In genomic region chr3:9343586-9343985, GRCm38 (mm10) we compare ENCODE assay signal across 14 mouse cellular contexts.
DNase-seq lines count a peak whose midpoint lies in the region; ATAC-seq lines count a peak whose summit lies in the region.
"Had no signal": no experiment of that assay in that cellular context is flagged by ENCODE, and none has a peak within 500 bp of the region (broad histone marks: within the 10 kb centered on the region; RNA-seq: fewer than 3 reads in every experiment).

No protein-coding gene starts in this region.

- intact Hi-C loops in left cerebral cortex, postnatal 25 days (cut with DNase I): loop anchor here (5.0 kb wide), 1 partner anchor 266 kb away; no protein-coding TSS in a partner anchor

- 2% methylated on average over 4 of the region's 4 CpGs for WGBS in forebrain, embryonic 10.5 days
- 4% methylated on average over 4 of the region's 4 CpGs for WGBS in forebrain, embryonic 11.5 days
- WGBS in hindbrain, embryonic 11.5 days: 3% methylated on average over 4 of the region's 4 CpGs
- WGBS in hindbrain, embryonic 13.5 days: 9% methylated on average over 4 of the region's 4 CpGs
- 3% methylated on average over 4 of the region's 4 CpGs for WGBS in embryonic facial prominence, embryonic 10.5 days

- no peaks in the 10 kb centered on the region for H3K9me3 ChIP-seq in forebrain, embryonic 10.5 days
- no peaks in the 10 kb centered on the region for H3K9me3 ChIP-seq in forebrain, embryonic 11.5 days (ENCODE audit: control insufficient read depth, low read length)
- H3K9me3 ChIP-seq in hindbrain, embryonic 11.5 days (ENCODE audit: control insufficient read depth, low read length): no peaks in the 10 kb centered on the region
- H3K9me3 ChIP-seq in hindbrain, embryonic 13.5 days: no peaks in the 10 kb centered on the region
- no peaks in the 10 kb centered on the region for H3K9me3 ChIP-seq in embryonic facial prominence, embryonic 10.5 days
- H3K9me3 ChIP-seq: forebrain, embryonic 15.5 days had no signal

- H3K4me1 ChIP-seq in forebrain, embryonic 10.5 days: peaks cover 66% of the 10 kb centered on the region
- peaks cover 15% of the 10 kb centered on the region for H3K4me1 ChIP-seq in forebrain, embryonic 11.5 days (replicated peaks; ENCODE audit: control insufficient read depth, insufficient read depth, low read length)
- H3K4me1 ChIP-seq in hindbrain, embryonic 11.5 days (replicated peaks; ENCODE audit: control insufficient read depth, insufficient read depth, low read length): peaks cover 3% of the 10 kb centered on the region; the same call in 1 of the 2 replicates
- peaks cover 40% of the 10 kb centered on the region for H3K4me1 ChIP-seq in hindbrain, embryonic 13.5 days (replicated peaks)
- peaks cover 54% of the 10 kb centered on the region for H3K4me1 ChIP-seq in embryonic facial prominence, embryonic 10.5 days

- no peak overlapping the region for H3K4me2 ChIP-seq in forebrain, embryonic 11.5 days (ENCODE audit: low read depth, low read length, severe bottlenecking)
- H3K4me2 ChIP-seq in hindbrain, embryonic 11.5 days (replicated peaks; ENCODE audit: low read depth, low read length): no peak overlapping the region
- H3K4me2 ChIP-seq in hindbrain, embryonic 13.5 days: no peak overlapping the region
- H3K4me2 ChIP-seq: forebrain, embryonic 15.5 days had no signal

- ATAC-seq in forebrain, embryonic 11.5 days (replicated peaks; ENCODE audit: low FRiP score): no peak
- no peak for ATAC-seq in hindbrain, embryonic 11.5 days (ENCODE audit: low FRiP score)
- no peak for ATAC-seq in hindbrain, embryonic 13.5 days (ENCODE audit: low FRiP score)
- ATAC-seq: forebrain, embryonic 15.5 days; hindbrain, postnatal 0 days had no signal

- peak overlapping the region; percentile 14 for H3K4me3 ChIP-seq in forebrain, embryonic 10.5 days
- no peak overlapping the region for H3K4me3 ChIP-seq in forebrain, embryonic 11.5 days (ENCODE audit: low read depth, low read length)
- H3K4me3 ChIP-seq in hindbrain, embryonic 11.5 days (ENCODE audit: low read depth, low read length): no peak overlapping the region
- H3K4me3 ChIP-seq in hindbrain, embryonic 13.5 days: no peak overlapping the region
- peak overlapping the region; percentile 23; the same call in 1 of the 2 replicates for H3K4me3 ChIP-seq in embryonic facial prominence, embryonic 10.5 days
- H3K4me3 ChIP-seq: forebrain, embryonic 15.5 days had no signal

- H3K27me3 ChIP-seq in forebrain, embryonic 10.5 days (ENCODE audit: poor library complexity, severe bottlenecking): peaks cover 68% of the 10 kb centered on the region
- H3K27me3 ChIP-seq in forebrain, embryonic 11.5 days (ENCODE audit: control insufficient read depth, insufficient read depth, low read length): peaks cover 12% of the 10 kb centered on the region; the same call in 1 of the 2 replicates
- no peaks in the 10 kb centered on the region for H3K27me3 ChIP-seq in hindbrain, embryonic 11.5 days (ENCODE audit: control insufficient read depth, insufficient read depth, low read length)
- H3K27me3 ChIP-seq in hindbrain, embryonic 13.5 days: peaks cover 24% of the 10 kb centered on the region
- peaks cover 62% of the 10 kb centered on the region for H3K27me3 ChIP-seq in embryonic facial prominence, embryonic 10.5 days (replicated peaks; ENCODE audit: low read depth, poor library complexity, severe bottlenecking)

- peak overlapping the region; percentile 72 for H3K27ac ChIP-seq in forebrain, embryonic 10.5 days
- no peak overlapping the region for H3K27ac ChIP-seq in forebrain, embryonic 11.5 days (ENCODE audit: low read depth, low read length)
- peak overlapping the region; percentile 37; the same call in 1 of the 2 replicates for H3K27ac ChIP-seq in hindbrain, embryonic 11.5 days (ENCODE audit: low read depth, low read length)
- no peak overlapping the region for H3K27ac ChIP-seq in hindbrain, embryonic 13.5 days
- peak overlapping the region; percentile 45 for H3K27ac ChIP-seq in embryonic facial prominence, embryonic 10.5 days (replicated peaks)
- H3K27ac ChIP-seq: forebrain, embryonic 15.5 days; hindbrain, postnatal 0 days; kidney, postnatal 0 days had no signal

- H3K9ac ChIP-seq in forebrain, embryonic 11.5 days (ENCODE audit: low read length): no peak overlapping the region
- no peak overlapping the region for H3K9ac ChIP-seq in hindbrain, embryonic 11.5 days (ENCODE audit: low read depth, low read length)
- H3K9ac ChIP-seq in hindbrain, embryonic 13.5 days: no peak overlapping the region
- H3K9ac ChIP-seq: forebrain, embryonic 15.5 days had no signal

- peak; percentile 46 for DNase-seq in forebrain, embryonic 10.5 days (ENCODE audit: extremely low spot score, low spot score)
- DNase-seq in forebrain, embryonic 11.5 days (ENCODE audit: low spot score): no peak
- DNase-seq in hindbrain, embryonic 11.5 days (ENCODE audit: low spot score): peak; percentile 53
- peak; percentile 83 for DNase-seq in ES-CJ7 (ENCODE audit: low read depth, low spot score)
- DNase-seq in embryonic facial prominence, embryonic 10.5 days (ENCODE audit: low spot score): peak; percentile 24
- DNase-seq in left cerebral cortex, adult 18-20 months (ENCODE audit: low spot score in 2 of 2): no peak
- DNase-seq in left cerebral cortex, postnatal 25 days (ENCODE audit: low spot score in 2 of 2): no peak
- DNase-seq: gastrocnemius, postnatal 36 days; layer of hippocampus, adult 9-11 months; midbrain, embryonic 14.5 days had no signal

- H3K36me3 ChIP-seq in forebrain, embryonic 10.5 days (replicated peaks): no peaks in the 10 kb centered on the region
- H3K36me3 ChIP-seq in forebrain, embryonic 11.5 days (ENCODE audit: control insufficient read depth, insufficient read depth, low read length): no peaks in the 10 kb centered on the region
- no peaks in the 10 kb centered on the region for H3K36me3 ChIP-seq in hindbrain, embryonic 11.5 days (ENCODE audit: control insufficient read depth, insufficient read depth, low read length)
- no peaks in the 10 kb centered on the region for H3K36me3 ChIP-seq in hindbrain, embryonic 13.5 days
- no peaks in the 10 kb centered on the region for H3K36me3 ChIP-seq in embryonic facial prominence, embryonic 10.5 days (replicated peaks)
- H3K36me3 ChIP-seq: forebrain, embryonic 15.5 days had no signal

Comparison
In these comparisons a context has a peak if more than half of its experiments do, and no peak if none do; other contexts are left out.
1. DNase-seq: peak in forebrain, embryonic 10.5 days (single experiment), hindbrain, embryonic 11.5 days (single experiment), ES-CJ7 (single experiment) and embryonic facial prominence, embryonic 10.5 days (single experiment); none in forebrain, embryonic 11.5 days (single experiment), left cerebral cortex, adult 18-20 months (0 of 2) and left cerebral cortex, postnatal 25 days (0 of 2).
2. H3K27ac ChIP-seq: peak in forebrain, embryonic 10.5 days (single experiment), hindbrain, embryonic 11.5 days (single experiment) and embryonic facial prominence, embryonic 10.5 days (single experiment); none in forebrain, embryonic 11.5 days (single experiment) and hindbrain, embryonic 13.5 days (single experiment).
3. H3K4me3 ChIP-seq: peak in forebrain, embryonic 10.5 days (single experiment) and embryonic facial prominence, embryonic 10.5 days (single experiment); none in forebrain, embryonic 11.5 days (single experiment), hindbrain, embryonic 11.5 days (single experiment) and hindbrain, embryonic 13.5 days (single experiment).